Mouse (Mus musculus): ENCODE data around the gene Hs3st6.

Hs3st6 gene

GRCm38 (mm10) chr17:24766266-24766875 lies 13.6 kb downstream of the Hs3st6 start:
- no peak for DNase-seq (ENCODE audit: low spot score in 2 of 2)

- DNase-seq (ENCODE audit: low spot score in 2 of 2): no peak
Measured at GRCm38 (mm10) chr17:24769146-24769545, 16.4 kb downstream of the Hs3st6 start.

DNA sequence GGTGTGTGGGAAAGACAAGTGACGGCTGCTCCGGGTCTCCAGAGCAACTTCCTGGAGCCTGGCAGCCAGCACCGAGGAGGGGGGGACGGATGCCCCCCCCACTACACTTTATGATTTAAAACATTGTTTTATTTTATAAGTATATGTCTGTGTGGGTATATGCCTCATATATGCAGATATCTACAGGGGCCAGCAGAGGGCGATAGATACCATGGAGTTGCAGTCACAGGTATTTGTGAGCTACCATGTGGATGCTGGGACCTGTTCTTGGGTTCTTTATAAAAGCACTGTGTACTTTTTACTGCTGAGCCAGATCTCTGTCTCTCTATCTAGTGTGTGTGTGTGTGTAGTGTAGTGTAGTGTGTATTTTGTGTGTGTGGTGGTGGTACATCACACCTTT lies 20.5 kb downstream of the Hs3st6 start:
- DNase-seq (ENCODE audit: low spot score in 2 of 2): no peak

- no peak for DNase-seq (ENCODE audit: low spot score in 2 of 2)
Measured at GRCm38 (mm10) chr17:24775173-24775572, 22.4 kb downstream of the Hs3st6 start.

- no peak for DNase-seq (ENCODE audit: low spot score in 2 of 2)
Measured at GRCm38 (mm10) chr17:24777073-24777472, 24.3 kb downstream of the Hs3st6 start.

GRCm38 (mm10) chr17:24780821-24781220 lies 28.0 kb downstream of the Hs3st6 start:
- no peak for DNase-seq (ENCODE audit: low spot score in 2 of 2)

GRCm38 (mm10) chr17:24792190-24792589 lies 39.4 kb downstream of the Hs3st6 start:
- DNase-seq (ENCODE audit: low spot score in 2 of 2): no peak

DNA sequence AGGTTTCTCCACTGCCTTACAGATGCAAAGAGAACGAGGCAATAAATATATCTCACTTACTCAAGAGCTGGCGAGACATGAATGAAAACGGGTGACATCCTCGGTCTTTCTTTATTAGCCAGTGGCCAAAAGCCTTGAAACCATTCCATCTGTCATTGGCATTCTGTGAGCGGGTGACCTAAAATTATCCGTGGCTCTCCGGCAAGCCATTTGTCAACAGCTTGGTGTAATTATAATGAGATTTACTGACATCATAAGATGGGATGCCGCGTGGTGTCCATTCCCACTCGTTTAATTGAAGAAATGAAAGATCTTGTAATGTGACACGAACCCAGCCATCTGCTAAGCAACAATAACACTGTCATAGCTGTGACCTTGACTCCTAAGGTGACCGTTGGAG lies 42.0 kb downstream of the Hs3st6 start:
- no peak for DNase-seq (ENCODE audit: low spot score in 2 of 2)

DNA sequence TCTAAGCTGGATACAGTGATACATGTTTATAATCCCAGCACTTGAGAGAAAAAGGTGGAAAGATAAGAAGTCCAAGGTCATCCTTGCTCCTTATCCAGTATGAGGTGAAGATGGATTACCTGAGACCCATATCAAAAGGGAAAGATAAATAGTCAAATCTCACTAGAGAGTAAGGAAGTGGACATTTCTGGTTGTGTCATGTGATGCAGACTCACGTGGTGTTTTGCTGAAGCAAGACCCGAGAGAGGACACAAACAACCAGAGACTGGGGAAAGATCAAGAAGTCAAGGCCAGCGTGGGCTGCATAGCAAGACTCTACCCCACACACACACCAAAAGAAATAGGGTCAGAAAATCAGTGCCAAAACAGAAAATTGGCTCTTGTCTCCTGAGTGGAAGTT lies 44.2 kb downstream of the Hs3st6 start:
- no peak for DNase-seq (ENCODE audit: low spot score in 2 of 2)

GRCm38 (mm10) chr17:24798229-24798628 lies 45.4 kb downstream of the Hs3st6 start:
- no peak for DNase-seq (ENCODE audit: low spot score in 2 of 2)

DNA sequence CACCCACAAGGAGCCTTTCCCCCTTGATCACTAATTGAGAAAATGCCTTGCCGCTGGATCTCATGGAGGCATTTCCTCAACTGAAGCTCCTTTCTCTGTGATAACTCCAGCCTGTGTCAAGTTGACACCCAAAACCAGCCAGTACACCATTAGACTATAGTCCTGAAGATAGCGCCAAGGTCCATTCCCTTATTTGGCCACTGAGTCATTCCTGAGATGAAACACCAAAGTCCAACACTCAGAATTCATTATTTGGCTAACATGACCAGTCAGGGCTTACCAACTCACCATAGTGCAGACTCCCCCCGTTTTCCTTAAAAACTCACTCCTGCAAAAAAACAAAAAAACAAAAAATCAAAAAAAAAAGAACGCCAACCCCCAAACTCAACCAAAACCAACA lies 46.7 kb downstream of the Hs3st6 start:
- no peak for DNase-seq (ENCODE audit: low spot score in 2 of 2)

DNA sequence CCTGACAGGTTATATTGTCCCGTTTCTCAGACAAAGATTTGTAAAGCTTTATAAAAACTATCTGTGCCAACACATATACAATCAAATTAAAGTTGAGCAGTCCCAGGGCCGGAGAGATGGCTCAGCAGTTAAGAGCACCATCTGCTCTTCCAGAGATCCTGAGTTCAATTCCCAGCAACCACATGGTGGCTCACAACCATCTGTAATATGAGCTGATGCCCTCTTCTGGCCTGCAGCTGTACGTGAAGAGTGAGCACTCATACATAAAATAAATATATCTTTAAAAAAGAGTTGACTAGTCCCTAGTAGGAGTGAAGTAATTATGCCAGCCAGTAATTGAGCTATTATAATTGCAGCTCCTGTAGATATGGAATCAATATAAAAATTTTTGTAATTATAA lies 47.7 kb downstream of the Hs3st6 start:
- no peak for DNase-seq (ENCODE audit: low spot score in 2 of 2)

- peak; percentile 8 to 14 for DNase-seq (ENCODE audit: low spot score in 2 of 2)
Measured at GRCm38 (mm10) chr17:24803952-24804951, 51.5 kb downstream of the Hs3st6 start, which contains the start of gene Meiob. TSS of gene Meiob (plus strand) at chr17:24804289.

All from frontal cortex, postnatal 14 days (tissue).